Mouse (Mus musculus) olfactory bulb, adult 2 months (tissue): ENCODE measurements around the gene Wbp11.

ENCODE experiments used
- CTCF ChIP-seq: fragments of 200-500 bp; IDR thresholded peaks from 2 replicates; pipeline ENCODE4 v1.5.1; 2012; ENCODE audit warnings: low read depth, mild to moderate bottlenecking, low read length, moderate library complexity; ENCODE audit not compliant: insufficient read depth
- POLR2A ChIP-seq: fragments of 200-500 bp; IDR thresholded peaks from 2 replicates; pipeline ENCODE4 v1.6.1; 2012; ENCODE audit warnings: mild to moderate bottlenecking, low read depth, low read length, moderate library complexity; ENCODE audit not compliant: insufficient read depth

DNA sequence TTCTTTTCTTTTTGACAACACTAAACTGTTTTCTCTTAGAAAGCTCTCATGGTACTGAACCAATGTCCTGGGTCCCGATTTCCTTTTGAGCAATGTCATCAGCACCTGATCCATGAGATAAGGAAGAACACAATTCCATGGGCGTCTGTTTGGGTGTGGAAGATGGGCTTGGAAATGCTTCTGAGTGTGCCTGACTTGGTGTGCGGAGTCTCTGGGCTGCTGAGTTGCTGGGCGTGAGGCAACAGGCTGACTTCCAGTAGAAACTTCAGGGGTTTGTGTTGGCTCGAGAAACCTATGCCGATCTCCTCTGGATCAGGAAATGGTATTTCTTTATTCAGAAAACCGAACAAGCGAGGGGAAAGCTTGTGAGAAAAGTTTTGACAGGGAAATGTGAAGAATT, 58.9 kb downstream of the Wbp11 start:
- TF ChIP-seq POLR2A (no peak), CTCF (no peak)
